ENCODE assay signal across 11 mouse cellular contexts in genomic region chr2:69077189-69077588, GRCm38 (mm10). TPM values are rescaled to one million over a fixed set of nuclear protein-coding genes. Genes with fewer than 3 reads are reported as not detected.
DNase-seq lines count a peak whose midpoint lies in the region; ATAC-seq lines count a peak whose summit lies in the region.
"Had no signal": no experiment of that assay in that cellular context is flagged by ENCODE, and none has a peak within 500 bp of the region (broad histone marks: within the 10 kb centered on the region; RNA-seq: fewer than 3 reads in every experiment).

No protein-coding gene starts in this region.

- no peak overlapping the region for H3K4me2 ChIP-seq in midbrain, embryonic 11.5 days
- no peak overlapping the region for H3K4me2 ChIP-seq in midbrain, embryonic 15.5 days
- H3K4me2 ChIP-seq: lung, embryonic 15.5 days; neural tube, embryonic 13.5 days had no signal

- no peak for ATAC-seq in midbrain, embryonic 11.5 days (ENCODE audit: low FRiP score)
- no peak for ATAC-seq in midbrain, embryonic 15.5 days (replicated peaks)

- no peaks in the 10 kb centered on the region for H3K36me3 ChIP-seq in midbrain, embryonic 11.5 days (ENCODE audit: control insufficient read depth, insufficient read depth, low read length)
- no peaks in the 10 kb centered on the region for H3K36me3 ChIP-seq in midbrain, embryonic 15.5 days (replicated peaks)
- H3K36me3 ChIP-seq: embryonic facial prominence, embryonic 10.5 days; lung, embryonic 15.5 days; neural tube, embryonic 13.5 days had no signal

- peak; percentile 39 to 53 for DNase-seq in cerebellum, adult 18-20 months
- DNase-seq in cerebellum, postnatal 4 days (ENCODE audit: low spot score in 2 of 2): no peak
- peak; percentile 54 for DNase-seq in midbrain, embryonic 11.5 days (ENCODE audit: low spot score, missing footprints)
- DNase-seq in heart, postnatal 25 days (ENCODE audit: low spot score): peak; percentile 8
- DNase-seq in retina, postnatal 1 day: peak; percentile 78
- no peak for DNase-seq in frontal cortex, postnatal 14 days (ENCODE audit: low spot score in 2 of 2)
- no peak for DNase-seq in T-cell, adult 2 months (ENCODE audit: low spot score)

- H3K27ac ChIP-seq in midbrain, embryonic 11.5 days (ENCODE audit: low read depth, low read length): no peak overlapping the region
- no peak overlapping the region for H3K27ac ChIP-seq in midbrain, embryonic 15.5 days
- H3K27ac ChIP-seq: embryonic facial prominence, embryonic 10.5 days; lung, embryonic 15.5 days; neural tube, embryonic 13.5 days had no signal

- no peak overlapping the region for H3K9ac ChIP-seq in midbrain, embryonic 11.5 days (ENCODE audit: low read length)
- H3K9ac ChIP-seq in midbrain, embryonic 15.5 days: no peak overlapping the region
- H3K9ac ChIP-seq: lung, embryonic 15.5 days; neural tube, embryonic 13.5 days had no signal

- intact Hi-C loops in heart, postnatal 25 days (cut with DNase I): no loop called here

- no peak overlapping the region for H3K4me3 ChIP-seq in midbrain, embryonic 11.5 days (ENCODE audit: low read depth, low read length)
- H3K4me3 ChIP-seq in midbrain, embryonic 15.5 days: no peak overlapping the region
- H3K4me3 ChIP-seq: embryonic facial prominence, embryonic 10.5 days; lung, embryonic 15.5 days; neural tube, embryonic 13.5 days had no signal

- no peaks in the 10 kb centered on the region for H3K4me1 ChIP-seq in midbrain, embryonic 11.5 days (ENCODE audit: control insufficient read depth, insufficient read depth, low read length)
- no peaks in the 10 kb centered on the region for H3K4me1 ChIP-seq in midbrain, embryonic 15.5 days
- H3K4me1 ChIP-seq: lung, embryonic 15.5 days had no signal

- H3K9me3 ChIP-seq in midbrain, embryonic 11.5 days (ENCODE audit: control insufficient read depth, low read length): no peaks in the 10 kb centered on the region
- no peaks in the 10 kb centered on the region for H3K9me3 ChIP-seq in midbrain, embryonic 15.5 days
- H3K9me3 ChIP-seq: embryonic facial prominence, embryonic 10.5 days; lung, embryonic 15.5 days; neural tube, embryonic 13.5 days had no signal

- no peaks in the 10 kb centered on the region for H3K27me3 ChIP-seq in midbrain, embryonic 11.5 days (ENCODE audit: control insufficient read depth, insufficient read depth, low read length)
- no peaks in the 10 kb centered on the region for H3K27me3 ChIP-seq in midbrain, embryonic 15.5 days (replicated peaks)
- H3K27me3 ChIP-seq: lung, embryonic 15.5 days; neural tube, embryonic 13.5 days had no signal

- 88% methylated on average over 3 of the region's 3 CpGs for WGBS in midbrain, embryonic 11.5 days
- 85% methylated on average over 3 of the region's 3 CpGs for WGBS in midbrain, embryonic 15.5 days

RNA-seq across cellular contexts. Expression of gene Nostrin, which starts 58.4 kb away (rescaled TPM):
- 0.77 and 1.2 TPM in 2 replicates for polyA plus RNA-seq in midbrain, embryonic 11.5 days (2014; fragmentation: Nextera tagmentation; extraction: Ambion mirVana)
- 1.1 and 1.7 TPM in 2 replicates for polyA plus RNA-seq in midbrain, embryonic 15.5 days (2015; fragmentation: Nextera tagmentation; extraction: Ambion mirVana)
- total RNA-seq in heart, postnatal 25 days (2021): 1 to 10 TPM; 4.9 to 5.7 TPM

Comparison
In these comparisons a context has a peak if more than half of its experiments do, and no peak if none do; other contexts are left out.
1. DNase-seq: peak in cerebellum, adult 18-20 months (2 of 2), midbrain, embryonic 11.5 days (single experiment), heart, postnatal 25 days (single experiment) and retina, postnatal 1 day (single experiment); none in cerebellum, postnatal 4 days (0 of 2), frontal cortex, postnatal 14 days (0 of 2) and T-cell, adult 2 months (single experiment).